Mouse (Mus musculus): ENCODE measurements around the gene Fam198a. TPM values are rescaled to one million over a fixed set of nuclear protein-coding genes. Genes with fewer than 3 reads are reported as not detected.
A peak's percentile ranks its signal among the peaks of the same experiment; 100 is the strongest.
"Not testable (repeated sequence)": the region's sequence is repeated elsewhere in the genome, so short reads cannot be mapped to it uniquely, and the experiment has no call there.

Gene Fam198a
- polyA plus RNA-seq, 1 experiment from 2014 or later, result 2.1 TPM

DNA sequence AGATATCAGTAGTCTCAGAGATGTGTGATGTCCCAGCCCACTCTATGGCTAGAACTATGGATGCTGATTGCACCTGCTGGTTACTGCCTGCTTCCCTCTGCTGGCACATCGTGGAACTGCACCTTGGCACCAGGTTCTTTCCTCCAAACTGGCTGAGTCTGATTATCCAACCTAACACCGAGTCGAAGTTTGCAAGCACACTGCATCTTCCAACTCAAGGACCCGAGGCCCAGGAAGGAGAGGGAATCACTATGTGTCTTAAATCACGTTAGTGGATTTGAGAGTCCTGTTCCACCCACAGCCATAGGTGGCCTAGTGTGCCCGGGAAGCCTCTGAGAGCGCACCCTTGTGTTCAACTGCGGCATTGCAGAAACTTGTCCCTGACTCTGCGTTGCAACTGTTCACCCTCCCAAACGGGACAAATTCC, 63.5 kb downstream of the Fam198a start:
- 12% methylated on average over 10 of the region's 10 CpGs for WGBS
- ATAC-seq (ENCODE audit: low FRiP score, low read depth), result 0 out of 2 replicates have a peak, but pooled peaks have one; percentile 52

DNA sequence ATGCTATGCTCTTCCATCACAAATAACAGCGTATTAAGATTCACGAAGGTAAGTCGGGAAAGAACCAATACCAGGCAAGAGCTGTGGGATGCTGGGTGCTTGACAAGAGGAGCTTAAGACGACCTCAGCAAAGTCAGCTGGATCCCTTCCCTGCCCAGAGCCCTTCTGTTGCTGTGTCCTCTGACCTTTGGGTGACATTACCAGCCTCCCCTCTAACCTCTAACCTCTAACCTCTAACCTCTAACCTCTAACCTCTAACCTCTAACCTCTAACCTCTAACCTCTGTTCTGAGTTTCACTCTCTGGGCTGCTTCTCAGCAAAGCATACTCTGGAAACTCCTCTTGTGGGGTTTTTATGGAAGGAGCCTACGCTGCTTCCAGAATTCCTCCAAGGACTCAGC, 67.3 kb downstream of the Fam198a start:
- Histone ChIP-seq H3K9ac (no peak overlapping the region), H3K27me3 (no peaks in the 10 kb centered on the region), H3K4me1 (replicated peaks) (peaks cover 9% of the 10 kb centered on the region), H3K9me3 (no peaks in the 10 kb centered on the region), H3K4me3 (no peak overlapping the region), H3K27ac (replicated peaks) (no peak overlapping the region), H3K36me3 (no peaks in the 10 kb centered on the region), H3K4me2 (no peak overlapping the region)
- no peak for ATAC-seq (ENCODE audit: low FRiP score, low read depth)
- WGBS, result 75% methylated on average over 5 of the region's 5 CpGs

More for the DNA sequence above, 63.5 kb downstream of the Fam198a start:
- no peaks in the 10 kb centered on the region for H3K9me3 ChIP-seq
- H3K27ac ChIP-seq (replicated peaks), result no peak overlapping the region
- H3K4me1 ChIP-seq (replicated peaks), result peaks cover 7% of the 10 kb centered on the region
- no peak overlapping the region for H3K9ac ChIP-seq
- no peak overlapping the region for H3K4me2 ChIP-seq
- no peaks in the 10 kb centered on the region for H3K36me3 ChIP-seq
- no peaks in the 10 kb centered on the region for H3K27me3 ChIP-seq
- no peak overlapping the region for H3K4me3 ChIP-seq

DNA sequence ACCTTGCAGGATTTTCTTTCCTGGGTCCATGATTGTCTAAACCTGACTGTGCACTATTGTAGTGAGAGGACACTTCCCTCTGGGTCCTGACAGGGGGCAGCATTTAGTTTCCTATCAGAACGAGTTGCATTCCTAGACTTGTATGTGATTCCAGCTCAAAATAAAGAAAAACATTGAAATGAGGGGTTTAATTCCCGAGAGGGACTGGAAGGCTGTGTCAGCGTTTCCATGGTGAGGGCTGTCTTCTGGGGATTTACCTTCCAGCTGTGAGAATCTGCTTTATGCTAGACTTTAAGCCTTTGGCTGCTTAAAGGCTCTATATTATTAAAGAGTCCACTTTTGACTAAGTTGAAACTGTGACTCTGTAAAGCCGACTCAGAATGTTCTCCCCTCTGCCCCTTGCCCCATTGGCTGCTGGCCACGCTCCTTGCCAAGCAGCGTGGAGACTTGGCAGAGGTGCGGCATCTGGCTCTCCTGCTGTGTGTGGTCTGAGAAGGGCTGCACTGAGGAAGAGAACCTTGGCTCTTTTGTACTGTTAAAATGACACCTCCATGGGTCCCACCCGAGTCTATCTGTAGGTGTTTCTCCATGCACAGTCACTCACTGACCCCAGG, 68.1 kb downstream of the Fam198a start:
- peaks cover 9% of the 10 kb centered on the region for H3K4me1 ChIP-seq (replicated peaks)
- H3K36me3 ChIP-seq, result no peaks in the 10 kb centered on the region
- no peaks in the 10 kb centered on the region for H3K27me3 ChIP-seq
- H3K9me3 ChIP-seq, result no peaks in the 10 kb centered on the region
- H3K4me2 ChIP-seq, result peak overlapping the region; percentile 29
- peak; percentile 86 for ATAC-seq (ENCODE audit: low FRiP score, low read depth)
- 10% methylated on average over 8 of the region's 8 CpGs for WGBS
- peak overlapping the region; percentile 47 for H3K27ac ChIP-seq (replicated peaks)
- no peak overlapping the region for H3K4me3 ChIP-seq
- H3K9ac ChIP-seq, result no peak overlapping the region

DNA sequence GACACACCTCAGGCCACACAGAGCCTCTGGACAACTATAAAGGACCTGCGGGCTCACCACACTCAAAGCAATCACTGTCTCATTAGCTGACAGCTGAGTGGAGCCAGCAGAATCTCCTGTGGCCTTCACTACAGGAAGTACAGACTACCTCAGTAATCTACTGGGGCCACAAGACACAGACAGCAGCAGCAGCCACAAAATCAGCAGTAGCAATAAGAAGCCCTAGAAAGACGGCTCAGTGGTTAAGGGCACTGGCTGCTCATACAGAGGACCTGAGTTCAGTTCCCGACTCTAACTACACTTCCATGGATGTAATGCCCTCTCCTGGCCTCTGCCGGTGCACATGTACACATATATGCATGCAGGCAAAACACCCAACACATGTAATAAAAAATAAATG, 69.5 kb downstream of the Fam198a start:
- no peak overlapping the region for H3K4me2 ChIP-seq
- no peak for ATAC-seq (ENCODE audit: low FRiP score, low read depth)

DNA sequence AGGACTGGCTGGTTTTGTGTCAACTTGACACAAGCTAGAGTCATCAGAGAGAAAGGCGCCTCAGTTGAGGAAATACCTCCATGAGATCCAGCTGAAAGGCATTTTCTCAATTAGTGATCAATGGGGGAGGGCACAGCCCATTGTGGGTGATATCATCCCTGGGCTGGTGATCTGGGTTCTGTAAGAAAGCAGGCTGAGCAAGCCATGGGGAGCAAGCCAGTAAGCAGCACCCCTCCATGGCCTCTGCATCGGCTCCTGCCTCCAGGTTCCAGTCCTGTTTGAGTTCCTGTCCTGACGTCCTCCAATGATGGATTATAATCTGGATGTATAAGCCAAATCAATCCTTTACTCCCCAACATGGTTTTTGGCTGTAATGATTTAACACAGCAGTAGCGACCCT, 70.4 kb downstream of the Fam198a start:
- not testable (repeated sequence) for H3K36me3 ChIP-seq; H3K9ac ChIP-seq; H3K9me3 ChIP-seq; H3K4me3 ChIP-seq; H3K4me2 ChIP-seq; ATAC-seq (ENCODE audit: low FRiP score, low read depth); H3K27me3 ChIP-seq; H3K27ac ChIP-seq (replicated peaks)
- H3K4me1 ChIP-seq (replicated peaks), result peaks cover 14% of the 10 kb centered on the region
- 91% methylated on average over 4 of the region's 4 CpGs for WGBS

More for the DNA sequence above, 69.5 kb downstream of the Fam198a start:
- Histone ChIP-seq H3K9ac (no peak overlapping the region), H3K27ac (replicated peaks) (no peak overlapping the region), H3K4me3 (no peak overlapping the region), H3K9me3 (no peaks in the 10 kb centered on the region), H3K4me1 (replicated peaks) (peaks cover 9% of the 10 kb centered on the region), H3K27me3 (no peaks in the 10 kb centered on the region), H3K36me3 (no peaks in the 10 kb centered on the region)
- WGBS, result 85% methylated on average over 4 of the region's 4 CpGs

DNA sequence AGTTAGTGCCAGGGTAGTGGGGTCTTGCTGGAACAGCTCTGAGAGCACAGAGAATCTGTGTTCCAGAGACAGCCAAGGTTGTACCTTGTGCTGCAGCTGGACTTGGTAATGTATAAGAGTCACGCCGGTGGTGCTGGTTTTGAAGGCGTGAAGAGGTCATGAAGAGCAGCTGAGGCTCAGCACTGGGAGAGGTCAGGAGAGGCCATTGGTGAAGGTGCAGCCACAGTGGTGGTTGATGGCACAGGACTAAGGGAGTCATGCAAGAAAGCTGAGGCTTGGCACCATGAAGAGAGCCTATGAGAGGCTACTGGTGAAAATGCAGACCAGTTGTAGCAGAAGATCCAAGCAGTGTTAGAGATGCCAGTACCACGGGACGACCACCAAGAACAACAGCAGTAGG, 70.8 kb downstream of the Fam198a start:
- H3K9me3 ChIP-seq, result no peaks in the 10 kb centered on the region
- peaks cover 17% of the 10 kb centered on the region for H3K4me1 ChIP-seq (replicated peaks)
- H3K27me3 ChIP-seq, result no peaks in the 10 kb centered on the region
- H3K4me2 ChIP-seq, result no peak overlapping the region
- 97% methylated on average over 5 of the region's 5 CpGs for WGBS
- no peak for ATAC-seq (ENCODE audit: low FRiP score, low read depth)
- H3K27ac ChIP-seq (replicated peaks), result no peak overlapping the region
- no peak overlapping the region for H3K4me3 ChIP-seq
- H3K36me3 ChIP-seq, result no peaks in the 10 kb centered on the region
- H3K9ac ChIP-seq, result no peak overlapping the region

DNA sequence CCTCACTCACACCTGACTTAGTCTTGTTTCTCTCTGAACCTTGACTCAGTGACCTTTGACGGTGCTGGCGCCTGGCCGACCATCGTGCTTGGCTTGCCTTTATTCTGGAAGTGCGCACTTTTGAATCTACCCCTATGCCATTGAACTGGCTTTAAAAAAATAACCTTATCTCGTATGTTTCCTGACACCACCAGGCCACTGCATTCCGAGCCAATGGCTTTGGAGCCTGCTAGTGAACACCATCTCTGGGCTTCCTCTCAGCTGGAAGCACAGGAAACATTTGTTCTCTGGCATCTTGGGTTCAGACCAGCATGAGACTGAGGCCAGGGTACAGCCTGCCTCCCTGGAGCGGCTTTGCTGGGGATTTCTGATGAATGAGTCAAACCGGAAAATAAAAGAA, 72.0 kb downstream of the Fam198a start:
- WGBS, result 74% methylated on average over 9 of the region's 9 CpGs
- Histone ChIP-seq H3K27ac (replicated peaks) (0 out of 2 replicates have a peak overlapping the region, but pooled peaks have one; percentile 10), H3K27me3 (no peaks in the 10 kb centered on the region), H3K36me3 (no peaks in the 10 kb centered on the region), H3K4me3 (no peak overlapping the region), H3K4me1 (replicated peaks) (peaks cover 26% of the 10 kb centered on the region), H3K9me3 (no peaks in the 10 kb centered on the region), H3K9ac (no peak overlapping the region), H3K4me2 (no peak overlapping the region)
- ATAC-seq (ENCODE audit: low FRiP score, low read depth), result no peak

DNA sequence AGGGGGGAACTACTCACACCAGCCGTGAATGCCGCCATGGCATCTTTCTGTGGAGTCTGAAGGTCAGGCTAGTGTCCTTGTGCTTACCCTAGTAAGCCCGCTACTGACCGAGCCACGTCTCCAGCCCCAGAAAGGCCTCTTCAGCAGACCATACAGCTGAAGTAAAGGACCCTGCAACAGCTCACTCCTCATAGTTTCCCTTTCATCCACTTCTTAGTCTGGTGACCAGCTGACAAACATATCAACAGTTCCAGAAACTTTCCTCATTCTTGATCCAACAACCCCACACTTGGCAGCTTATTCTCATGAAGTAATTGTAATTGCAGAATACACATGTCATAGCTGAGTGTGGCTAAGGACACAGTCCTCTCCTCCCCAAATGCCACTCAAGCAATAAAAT, 73.1 kb downstream of the Fam198a start:
- Histone ChIP-seq H3K4me2 (no peak overlapping the region), H3K9me3 (no peaks in the 10 kb centered on the region), H3K27me3 (no peaks in the 10 kb centered on the region), H3K27ac (replicated peaks) (no peak overlapping the region), H3K4me1 (replicated peaks) (peaks cover 24% of the 10 kb centered on the region), H3K9ac (no peak overlapping the region), H3K4me3 (no peak overlapping the region), H3K36me3 (no peaks in the 10 kb centered on the region)
- 82% methylated on average over 5 of the region's 5 CpGs for WGBS
- ATAC-seq (ENCODE audit: low FRiP score, low read depth), result no peak

DNA sequence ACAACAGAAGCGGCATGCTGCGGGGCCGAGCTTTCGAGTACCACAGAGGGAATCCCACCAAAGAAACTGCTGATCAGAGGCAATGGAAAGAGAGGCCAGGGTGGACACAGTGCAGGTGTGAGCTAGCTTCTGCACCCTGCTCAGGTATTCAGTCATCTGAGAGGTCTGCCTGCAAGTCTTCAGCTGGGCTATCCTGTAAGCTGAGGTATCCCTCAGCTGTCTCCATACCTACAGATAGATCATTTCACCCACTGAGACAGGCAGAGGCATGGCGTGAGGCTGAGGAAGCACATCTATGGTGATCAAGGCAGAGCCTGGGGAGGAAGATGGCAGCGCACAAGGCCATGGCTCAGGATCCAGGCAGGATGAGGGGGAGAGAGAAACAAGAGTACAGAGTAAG, 73.6 kb downstream of the Fam198a start:
- no peak overlapping the region for H3K27ac ChIP-seq (replicated peaks)
- H3K9ac ChIP-seq, result no peak overlapping the region
- no peak overlapping the region for H3K4me2 ChIP-seq
- no peaks in the 10 kb centered on the region for H3K9me3 ChIP-seq
- no peak overlapping the region for H3K4me3 ChIP-seq
- 92% methylated on average over 6 of the region's 6 CpGs for WGBS
- no peak for ATAC-seq (ENCODE audit: low FRiP score, low read depth)
- no peaks in the 10 kb centered on the region for H3K27me3 ChIP-seq
- peaks cover 19% of the 10 kb centered on the region for H3K4me1 ChIP-seq (replicated peaks)
- H3K36me3 ChIP-seq, result no peaks in the 10 kb centered on the region

DNA sequence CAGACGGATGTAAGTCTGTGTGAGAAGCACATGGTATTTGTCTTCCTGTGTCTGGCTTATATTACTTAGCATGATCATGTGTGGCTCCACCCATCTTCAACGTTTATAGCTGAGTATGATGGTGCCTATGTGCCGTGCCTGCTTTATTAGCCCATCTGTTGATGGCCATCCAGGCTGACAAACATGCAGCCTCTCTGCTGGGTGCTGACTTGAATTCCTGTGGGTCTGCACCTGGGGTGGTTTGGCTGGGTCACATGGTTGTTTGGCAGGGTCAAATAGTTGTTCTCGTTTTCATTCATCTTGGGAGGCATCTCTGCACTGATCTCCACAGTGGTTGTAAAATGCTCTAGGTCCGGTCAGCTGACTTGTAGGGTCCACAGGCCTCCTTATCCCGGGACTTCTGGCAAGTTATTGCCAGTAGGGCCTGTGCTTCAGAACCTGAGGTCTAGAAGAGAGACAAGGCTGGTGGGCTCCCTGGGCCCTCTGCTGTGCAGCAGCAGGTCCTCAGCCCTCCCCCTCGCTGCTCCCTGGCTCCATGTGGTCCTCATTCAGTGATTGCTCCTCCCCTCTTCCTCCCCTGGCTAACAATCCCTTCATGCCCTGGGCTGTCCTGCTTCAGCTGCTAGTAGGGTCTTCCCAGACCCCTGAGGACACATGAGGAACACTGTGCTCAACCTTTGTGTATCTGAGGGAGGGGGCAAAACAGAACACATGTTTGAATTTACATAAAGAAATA, 75.2 kb downstream of the Fam198a start:
- Histone ChIP-seq H3K4me3 (no peak overlapping the region), H3K9ac (no peak overlapping the region), H3K36me3 (no peaks in the 10 kb centered on the region), H3K9me3 (no peaks in the 10 kb centered on the region), H3K27me3 (no peaks in the 10 kb centered on the region), H3K27ac (replicated peaks) (no peak overlapping the region), H3K4me2 (no peak overlapping the region), H3K4me1 (replicated peaks) (peaks cover 25% of the 10 kb centered on the region)
- WGBS, result 63% methylated on average over 7 of the region's 7 CpGs
- ATAC-seq (ENCODE audit: low FRiP score, low read depth), result no peak

DNA sequence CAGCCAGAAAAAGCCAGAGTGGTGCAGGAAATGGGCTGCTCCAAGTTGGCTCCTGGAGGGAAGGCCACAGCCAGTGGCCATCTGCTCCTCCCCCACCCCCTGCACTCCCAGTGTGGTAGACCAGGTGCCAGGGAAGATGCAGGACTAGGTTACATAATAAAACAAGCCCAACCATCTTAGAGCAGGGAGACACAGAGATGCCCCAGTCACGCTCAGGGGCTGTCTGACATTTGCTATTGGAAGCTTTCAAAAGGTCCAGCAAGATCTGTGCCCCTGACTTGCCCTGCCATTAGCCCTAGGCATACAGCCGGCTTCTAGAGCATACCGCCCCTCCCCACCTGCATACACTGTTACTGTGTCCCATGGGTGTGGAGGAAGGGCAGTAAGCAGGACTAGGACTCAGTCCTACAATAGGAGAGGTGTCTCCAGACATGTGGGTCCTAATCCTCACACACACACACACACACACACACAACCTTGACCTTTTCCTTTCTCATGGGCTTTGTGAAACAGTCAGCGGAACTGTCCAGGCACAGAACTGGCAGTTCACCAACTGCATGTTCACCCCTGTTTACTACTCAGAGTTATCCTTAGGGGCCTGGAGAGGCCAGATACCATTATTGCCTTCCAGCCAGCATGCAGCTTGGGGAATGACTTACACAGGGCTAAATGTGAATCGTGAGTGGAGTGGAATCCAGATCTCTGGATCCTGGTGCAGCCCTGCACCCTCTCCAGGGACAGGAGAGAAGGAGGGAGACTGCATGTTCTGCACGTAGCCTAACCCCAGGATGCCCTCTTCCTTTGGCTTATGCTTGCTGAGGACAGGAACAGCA, 76.5 kb downstream of the Fam198a start:
- ATAC-seq (ENCODE audit: low FRiP score, low read depth), result peak; percentile 39; the same call in 1 of the 2 replicates
- 60% methylated on average over 6 of the region's 6 CpGs for WGBS

More for the DNA sequence above, 76.5 kb downstream of the Fam198a start:
- no peak overlapping the region for H3K9ac ChIP-seq
- no peak overlapping the region for H3K4me3 ChIP-seq
- peak overlapping the region; percentile 49; the same call in 1 of the 2 replicates for H3K27ac ChIP-seq (replicated peaks)
- H3K27me3 ChIP-seq, result no peaks in the 10 kb centered on the region
- H3K9me3 ChIP-seq, result no peaks in the 10 kb centered on the region
- H3K36me3 ChIP-seq, result no peaks in the 10 kb centered on the region
- no peak overlapping the region for H3K4me2 ChIP-seq
- peaks cover 25% of the 10 kb centered on the region for H3K4me1 ChIP-seq (replicated peaks)

All from hindbrain, embryonic 15.5 days (tissue).